Mouse (Mus musculus) granulocyte monocyte progenitor cell, adult 5-6 weeks (primary cell): ENCODE results near the gene Zfp750. TPM values are rescaled to one million over a fixed set of nuclear protein-coding genes. Genes with fewer than 3 reads are reported as not detected.

Experiments used
- ATAC-seq: replicated peaks from 2 replicates; pipeline ENCODE4 v1.8.0; 2016; ENCODE audit warnings: mild to moderate bottlenecking, moderate TSS enrichment, inconsistent platforms; ENCODE audit not compliant: poor library complexity, severe bottlenecking
- total RNA-seq, 2 experiments: library from RNA; stranded (forward) in 1 of 2; stranded (reverse) in 1 of 2; fragments of 200-712, 200-1000 nt in 1 of 2; fragments of >200 nt in 1 of 2; fragmentation: Nextera tagmentation in 1 of 2; gene quantifications; 2 replicates each; pipeline ENCODE4 v1.2.3; 2014 to 2017

Gene Zfp750
- total RNA-seq (2014; fragmentation: Nextera tagmentation) (0.52 TPM in 1 of 2 replicates, not detected in the other), total RNA-seq (2017) (0.04 and 0.21 TPM in 2 replicates)

DNA sequence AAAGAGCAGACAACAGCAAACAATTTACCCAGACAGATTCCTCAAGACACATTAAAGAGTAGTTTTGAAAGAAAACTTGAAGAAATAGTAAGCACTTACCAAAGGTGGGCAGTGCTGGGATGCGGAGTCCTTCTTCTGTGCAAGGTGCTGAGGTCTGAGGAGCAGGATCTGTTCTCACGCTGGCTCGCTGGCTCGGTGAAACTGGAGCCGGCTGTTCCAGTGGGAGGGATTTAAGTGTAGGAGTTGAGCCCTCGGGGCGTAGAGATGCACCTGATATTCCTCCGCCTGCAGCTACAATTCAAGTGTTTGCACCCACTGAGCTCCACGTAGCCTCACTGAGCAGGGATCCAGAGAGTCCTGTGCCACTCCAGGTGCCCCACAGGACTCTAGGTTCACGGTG lies at the start of gene Zfp750:
Gene Zfp750 (minus strand): TSS at position 203 of the 400 bp plus-strand sequence.
- no peak for ATAC-seq

DNA sequence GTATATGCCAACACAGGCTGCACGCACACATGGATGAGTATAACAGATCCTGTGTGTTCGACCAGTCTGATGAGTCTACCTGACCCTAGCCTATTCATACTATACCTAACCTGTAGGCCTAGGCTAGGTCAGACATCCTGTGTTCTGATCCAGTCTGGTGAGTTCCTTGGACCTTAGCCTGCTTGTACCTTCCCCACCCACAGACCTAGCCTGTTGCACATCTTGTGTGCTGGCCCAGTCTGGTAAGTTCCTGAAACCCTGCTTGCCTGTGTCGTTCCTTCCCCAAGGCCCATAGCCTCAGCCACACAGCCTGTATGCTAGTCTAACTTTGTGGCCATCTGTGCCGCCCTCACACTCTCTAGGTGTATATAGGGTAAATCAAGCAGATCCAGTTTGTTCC lies 45.1 kb upstream of the Zfp750 start:
- ATAC-seq, result no peak

DNA sequence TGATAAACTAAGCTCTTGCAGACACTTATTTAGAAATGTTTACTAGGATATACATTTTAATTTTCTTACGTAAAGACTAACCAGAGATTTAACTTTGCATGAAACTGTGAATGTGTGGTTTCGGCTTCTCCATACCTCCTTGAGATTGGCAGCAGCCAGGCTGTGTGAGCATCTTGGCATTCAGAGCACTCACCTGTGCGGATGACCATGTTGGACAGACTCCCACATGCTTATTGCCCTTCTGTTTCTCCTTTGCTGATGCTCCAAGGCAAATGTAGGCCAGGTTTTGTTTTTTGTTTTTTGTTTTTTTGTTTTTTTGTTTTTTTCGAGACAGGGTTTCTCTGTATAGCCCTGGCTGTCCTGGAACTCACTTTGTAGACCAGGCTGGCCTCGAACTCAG lies 44.2 kb upstream of the Zfp750 start:
- ATAC-seq, result no peak

DNA sequence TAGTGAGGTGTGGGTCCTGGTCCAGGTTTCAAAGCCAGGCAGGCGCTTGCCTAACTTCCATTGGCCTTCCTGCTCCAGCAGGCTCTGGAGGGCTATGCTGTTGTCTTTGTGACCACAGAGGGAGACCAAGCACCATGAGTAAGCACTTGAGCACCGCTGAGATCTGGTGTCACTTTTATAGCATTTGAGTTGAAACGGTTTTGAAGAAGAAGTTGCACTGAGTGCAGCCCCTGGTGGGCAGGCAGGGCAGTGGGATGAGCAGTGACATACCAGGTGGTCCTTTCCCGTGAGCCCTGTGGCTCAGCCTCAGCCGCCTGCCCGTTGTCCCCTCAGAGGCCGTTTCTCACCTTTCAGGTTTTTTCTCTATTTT lies 41.1 kb upstream of the Zfp750 start:
- ATAC-seq, result peak; percentile 88

DNA sequence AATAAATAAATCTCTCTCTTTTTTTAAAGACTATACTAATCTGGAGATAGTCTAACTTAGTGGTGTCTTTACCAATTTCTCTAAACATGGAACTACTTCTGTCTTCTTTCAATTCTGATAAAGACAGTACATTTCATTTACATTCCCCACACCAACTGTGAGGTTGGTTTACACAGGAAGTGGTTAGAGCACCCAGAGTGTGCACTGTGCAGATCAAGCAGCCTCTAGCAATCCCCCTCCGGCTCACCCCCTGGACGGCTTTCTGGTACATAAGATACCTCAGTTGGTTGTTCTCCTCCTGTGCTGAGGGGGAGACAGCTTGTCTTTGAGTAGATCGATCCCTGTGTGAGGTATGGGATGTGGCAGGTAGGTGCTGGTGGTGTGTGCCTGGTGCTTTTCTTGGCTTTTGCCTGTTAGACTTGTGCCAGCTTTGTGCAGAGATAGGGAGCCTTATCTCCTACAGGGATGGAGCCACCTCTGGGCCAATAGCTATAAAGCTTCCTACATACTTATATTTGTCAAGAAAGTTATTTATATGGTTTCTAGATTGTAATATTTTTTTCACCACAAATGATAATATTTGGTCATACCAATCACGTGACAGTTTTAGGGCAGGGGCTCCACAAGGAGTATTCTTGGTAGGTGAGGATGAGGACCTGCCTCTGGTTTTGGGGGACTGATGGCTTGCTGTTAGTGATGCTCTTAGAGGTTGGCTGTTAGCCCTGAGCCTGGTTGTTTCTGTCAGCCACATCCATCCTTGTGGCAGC lies 40.6 kb upstream of the Zfp750 start:
- peak; percentile 64 for ATAC-seq

DNA sequence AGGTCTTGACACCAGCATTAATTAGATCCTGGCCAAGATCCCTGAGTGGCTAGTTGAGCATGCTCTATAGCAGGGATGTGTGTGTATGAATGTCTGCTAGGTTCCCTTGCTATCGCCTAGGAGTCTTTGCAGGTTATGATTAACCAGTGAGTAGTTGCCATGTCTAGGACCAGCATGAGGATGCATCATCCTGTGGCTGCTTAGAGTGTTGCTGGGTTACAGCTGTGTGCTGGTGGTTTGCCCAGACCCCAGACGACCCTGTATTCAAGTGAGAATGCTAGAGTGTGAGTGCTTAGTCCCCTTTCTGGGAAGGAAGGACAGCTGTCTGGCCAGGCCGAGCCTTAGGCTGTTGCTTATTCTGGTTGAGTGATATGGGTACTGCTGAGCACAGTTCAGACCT lies 39.4 kb upstream of the Zfp750 start:
- ATAC-seq, result no peak

DNA sequence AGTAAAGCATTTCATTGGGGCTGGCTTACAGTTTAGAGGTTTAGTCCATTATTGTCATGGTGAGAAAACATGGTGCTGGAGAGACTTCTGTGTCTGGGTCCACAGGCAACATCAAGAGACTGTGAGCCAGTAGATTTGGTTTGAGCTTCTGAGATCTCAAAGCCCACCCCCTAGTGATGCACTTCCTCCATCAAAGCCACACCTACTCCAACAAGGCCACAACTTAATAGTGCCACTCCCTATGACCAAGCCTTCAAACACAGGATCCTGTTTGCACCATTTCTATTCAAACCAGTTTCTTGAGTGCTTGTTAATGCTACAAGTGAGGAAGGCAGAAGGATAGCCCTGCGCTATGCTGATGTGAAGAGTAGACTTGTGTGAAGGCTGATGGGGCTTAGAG lies 38.8 kb upstream of the Zfp750 start:
- ATAC-seq, result no peak

DNA sequence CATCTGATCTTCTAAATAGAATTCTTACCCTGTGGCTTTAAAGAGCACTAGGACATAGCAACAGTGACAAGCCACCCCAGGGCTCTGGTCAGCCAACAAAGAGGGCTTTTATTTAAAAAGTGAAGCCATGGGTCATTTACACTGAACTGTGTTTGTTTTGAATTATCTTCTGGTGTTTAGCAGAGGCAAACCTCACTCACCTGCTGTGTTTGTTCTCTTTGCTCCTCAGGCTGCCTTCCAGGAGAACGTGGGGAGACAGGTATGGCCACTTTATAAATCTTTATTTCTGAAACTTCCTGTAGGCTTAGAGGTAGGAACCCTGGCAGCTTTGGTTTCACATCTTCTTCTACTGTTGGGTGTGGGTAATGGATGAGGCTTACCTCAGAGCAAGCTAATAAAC lies 37.6 kb upstream of the Zfp750 start:
- no peak for ATAC-seq

DNA sequence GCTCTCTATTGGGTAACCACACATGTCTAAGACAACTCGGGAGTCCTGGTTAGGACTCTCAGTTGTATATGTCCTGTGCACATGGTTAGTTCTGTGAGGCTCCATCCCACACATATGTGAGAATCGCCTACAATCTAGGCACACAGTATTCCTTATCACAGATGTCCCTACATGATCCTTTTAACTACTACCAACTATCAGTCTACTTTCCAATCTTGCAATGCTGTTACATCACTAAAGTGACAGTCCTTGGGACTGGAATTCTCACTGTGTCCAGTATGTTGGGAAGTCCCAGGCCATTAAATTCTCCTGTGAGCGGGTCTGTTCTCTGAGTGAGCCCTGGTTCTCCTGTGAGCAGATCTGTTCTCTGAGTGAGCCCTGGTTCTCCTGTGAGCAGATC lies 34.3 kb upstream of the Zfp750 start:
- ATAC-seq, result no peak

DNA sequence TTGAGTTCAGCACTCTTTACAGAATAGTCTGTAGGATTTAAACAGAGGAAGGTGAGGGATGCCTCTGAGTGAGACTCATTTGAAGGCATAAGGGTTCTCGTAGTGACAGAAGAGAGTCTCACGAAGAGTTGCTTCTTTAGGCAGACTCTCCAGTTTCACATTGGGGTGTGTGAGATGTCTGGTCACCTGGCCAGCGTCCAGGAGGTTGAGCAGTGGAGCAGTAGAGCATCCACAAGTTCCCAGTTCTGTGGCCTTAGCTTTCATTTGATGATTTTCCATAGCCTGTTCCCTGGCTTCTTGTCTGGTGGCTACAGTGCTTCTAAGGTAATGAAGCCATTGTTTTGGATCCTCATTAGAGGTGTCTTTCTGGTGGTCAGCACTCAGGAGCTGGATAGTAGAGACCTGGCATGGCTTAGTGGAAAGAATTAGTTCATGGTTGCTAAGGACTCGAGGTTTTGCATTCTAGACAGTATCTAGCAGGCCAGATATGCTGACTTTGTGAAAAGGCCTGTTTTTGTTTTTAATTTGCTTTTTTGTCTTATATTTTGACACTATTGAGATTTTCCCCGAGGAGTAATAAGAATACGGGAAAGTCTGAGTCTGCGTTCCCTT lies 33.8 kb upstream of the Zfp750 start:
- no peak for ATAC-seq

DNA sequence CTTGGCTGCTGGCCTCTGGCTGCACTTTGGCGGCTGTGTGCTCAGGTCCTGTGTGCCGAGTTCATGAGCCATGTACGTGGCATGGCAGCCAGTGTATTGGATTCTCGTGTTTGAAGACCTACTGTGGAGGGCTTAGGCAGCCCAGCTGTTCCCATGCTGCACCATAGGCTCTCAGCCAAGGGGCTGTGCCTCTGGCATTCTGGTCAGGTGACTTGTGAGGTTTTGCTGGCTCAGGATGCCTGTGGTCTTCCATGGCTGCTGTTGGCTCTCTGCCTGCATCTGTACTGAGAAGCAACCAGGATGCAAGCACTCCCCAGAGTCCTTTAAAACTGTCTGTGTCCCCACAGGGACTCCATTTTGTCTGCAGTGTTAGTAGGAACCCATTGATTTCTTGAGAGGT lies 33.0 kb upstream of the Zfp750 start:
- ATAC-seq, result peak; percentile 52

DNA sequence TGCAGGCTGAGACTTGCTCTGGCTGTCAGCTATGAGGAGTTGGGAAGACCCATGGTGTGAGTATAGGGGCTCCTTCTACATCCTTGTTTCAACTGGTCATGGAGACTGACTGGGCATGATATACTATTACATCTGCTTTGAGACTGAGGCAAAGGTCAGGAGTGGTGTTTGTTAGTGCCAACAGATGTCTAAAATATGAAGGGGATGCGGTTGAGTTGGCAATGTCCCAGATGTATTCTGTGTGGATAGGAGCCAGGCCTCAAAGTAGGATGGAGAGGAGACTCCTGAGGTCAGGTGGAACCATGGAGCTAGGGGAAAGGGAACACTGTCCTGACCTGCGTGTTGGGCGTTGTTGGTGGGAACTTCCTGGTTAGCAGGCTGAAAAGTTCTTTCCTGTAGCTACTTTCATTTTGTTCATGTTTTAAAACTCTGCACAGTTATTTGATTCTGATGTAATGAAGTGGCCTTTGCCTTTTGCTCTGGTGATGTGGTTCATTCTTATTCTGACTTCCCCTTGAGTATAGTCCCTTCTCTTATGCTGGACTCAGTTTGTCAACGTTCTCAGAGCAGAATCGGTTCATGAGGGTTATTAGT lies 32.2 kb upstream of the Zfp750 start:
- ATAC-seq, result peak; percentile 29; the same call in 1 of the 2 replicates

DNA sequence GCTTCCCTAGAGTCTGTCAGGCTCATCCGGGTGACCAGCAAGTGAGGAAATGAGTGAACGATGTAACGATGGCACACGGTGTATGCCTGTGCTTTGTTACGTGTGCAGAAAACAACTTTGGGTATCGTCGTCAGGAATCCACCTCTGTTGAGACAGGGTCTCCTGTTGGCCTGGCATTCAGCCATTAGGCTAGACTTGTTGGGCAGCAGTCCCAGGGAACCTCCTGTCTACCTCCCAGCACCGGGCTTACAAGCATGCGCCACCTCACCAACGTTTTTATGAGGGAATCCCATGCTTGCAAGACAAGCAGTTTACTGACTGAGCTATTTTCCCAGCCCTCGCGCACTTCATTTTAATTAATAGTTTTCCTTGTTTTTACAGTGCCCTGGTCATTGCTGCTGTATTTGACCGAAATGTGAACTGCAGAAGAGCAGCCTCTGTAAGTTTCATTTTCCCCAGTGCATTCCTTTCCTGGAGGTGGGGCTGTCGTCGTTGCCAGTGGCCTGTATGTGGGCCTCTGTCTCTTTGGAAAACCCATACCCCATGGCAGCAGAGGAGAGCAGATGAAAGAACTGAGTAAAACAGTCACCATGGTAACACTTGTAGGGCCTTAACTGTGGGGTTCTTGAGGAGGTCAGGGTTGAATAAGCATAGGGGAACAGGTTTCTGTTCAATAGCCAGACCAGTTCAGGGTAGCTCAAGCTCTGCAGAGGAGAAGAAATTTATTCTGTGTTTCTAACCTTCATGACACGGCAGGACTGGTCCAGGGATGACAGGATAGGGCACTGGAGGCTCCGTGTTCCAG lies 30.9 kb upstream of the Zfp750 start:
- ATAC-seq, result no peak

DNA sequence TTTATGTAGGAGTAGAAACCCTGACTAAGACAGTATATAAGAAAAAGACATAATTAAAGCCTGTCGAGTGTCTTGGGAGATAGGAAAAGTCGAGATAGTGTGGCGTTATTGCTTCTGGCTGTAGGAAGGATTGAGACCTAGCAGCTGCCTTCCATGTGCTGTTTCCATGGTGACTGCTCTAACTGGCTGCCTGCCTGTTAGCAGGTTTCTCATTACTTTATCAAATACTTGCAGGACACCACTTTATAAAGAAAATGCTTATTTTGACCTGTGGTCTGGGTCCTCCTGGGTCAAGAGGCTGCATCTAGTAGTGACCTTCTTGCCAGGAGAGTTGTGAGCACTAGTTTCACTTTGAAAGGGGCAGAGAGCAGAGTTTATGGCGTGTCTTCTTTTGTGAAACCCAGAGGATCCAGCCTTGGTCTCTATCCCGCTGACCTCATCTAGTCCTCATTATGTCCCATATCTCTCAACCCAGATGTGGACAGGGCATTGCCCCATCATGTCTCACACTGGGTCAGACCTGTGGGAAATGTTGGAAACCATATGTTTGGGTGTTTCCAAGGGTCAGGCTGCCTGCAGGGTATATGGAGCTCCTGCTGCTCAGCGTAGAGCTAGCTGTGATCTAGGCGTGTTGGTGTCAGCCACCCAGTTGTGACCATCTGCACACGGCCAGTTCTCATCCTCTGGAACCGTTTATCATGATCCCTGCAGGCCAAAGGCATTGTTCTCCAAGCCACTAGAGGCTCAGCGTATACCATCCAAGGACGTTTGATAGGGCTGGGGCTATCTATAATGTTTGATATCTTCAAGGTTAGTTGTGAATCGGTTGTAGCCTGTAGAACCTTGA lies 30.1 kb upstream of the Zfp750 start:
- no peak for ATAC-seq

DNA sequence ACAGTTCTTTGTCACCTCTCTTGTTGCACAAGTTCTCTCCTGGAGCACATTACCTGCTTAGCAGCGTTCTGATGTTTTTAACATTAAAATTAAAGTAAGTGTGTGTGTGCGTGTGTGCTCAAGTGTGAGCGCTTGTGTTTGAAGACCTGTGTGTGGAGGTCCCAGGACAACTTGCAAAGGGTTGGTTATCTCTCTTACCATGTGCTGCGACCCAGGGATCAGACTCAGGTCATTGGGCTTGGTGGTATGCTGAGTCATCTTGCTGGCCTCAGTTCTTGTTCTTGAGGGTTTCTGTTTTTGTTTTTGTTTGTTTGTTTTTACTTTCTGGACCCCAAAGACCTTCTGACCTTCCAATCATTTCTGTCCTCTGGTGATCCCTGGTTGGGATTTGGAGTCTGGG lies 28.8 kb upstream of the Zfp750 start:
- no peak for ATAC-seq

DNA sequence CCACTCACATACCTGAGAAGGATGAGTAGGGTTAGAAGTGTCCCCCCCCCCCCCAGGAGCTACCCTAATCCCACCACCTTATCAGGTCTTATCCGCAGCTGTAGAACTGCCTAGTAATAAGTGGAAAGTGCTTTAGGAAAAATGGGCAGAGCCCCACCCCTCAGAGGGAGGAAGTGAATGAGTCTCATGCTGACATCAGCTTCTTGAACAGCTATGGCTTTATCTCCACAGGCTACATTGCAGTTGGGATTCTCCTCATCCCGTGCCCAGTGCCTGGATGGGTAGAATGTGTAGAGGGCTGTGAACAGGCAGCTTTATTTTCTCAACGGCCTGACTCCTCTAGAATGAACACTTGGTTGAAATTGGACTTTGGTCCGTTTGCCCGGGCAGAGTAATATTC lies 28.1 kb upstream of the Zfp750 start:
- ATAC-seq, result no peak

DNA sequence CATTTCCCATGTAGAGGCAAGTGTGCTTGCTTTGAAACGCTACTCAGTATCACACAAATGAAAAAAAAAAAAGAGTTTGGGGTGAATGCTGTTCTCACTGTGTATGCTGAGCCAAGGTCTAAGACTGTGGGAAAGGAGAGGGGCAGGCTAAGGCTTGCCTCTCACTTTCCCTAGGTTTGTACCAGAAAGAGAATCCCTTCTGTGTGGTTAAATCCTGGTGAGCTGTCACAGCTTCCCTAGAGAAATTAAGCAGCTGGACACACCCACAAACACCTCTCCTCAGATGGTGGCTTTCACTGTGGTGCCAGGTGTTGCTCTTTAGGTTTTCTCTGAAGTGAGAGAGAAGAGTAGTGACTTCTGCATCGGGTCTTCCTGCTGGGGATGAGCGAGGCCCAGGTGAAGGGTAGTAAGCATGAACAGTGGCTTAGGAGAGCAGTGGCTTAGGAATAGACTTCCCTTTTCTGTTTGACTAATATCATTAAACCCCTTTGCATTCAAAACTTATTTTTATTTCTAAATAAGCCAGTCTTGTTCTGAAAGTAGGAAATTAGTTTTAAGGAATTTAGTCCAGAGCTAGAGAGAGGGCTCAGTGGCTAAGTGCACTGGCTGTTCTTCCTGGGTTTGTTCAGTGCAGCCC lies 26.4 kb upstream of the Zfp750 start:
- ATAC-seq, result no peak

DNA sequence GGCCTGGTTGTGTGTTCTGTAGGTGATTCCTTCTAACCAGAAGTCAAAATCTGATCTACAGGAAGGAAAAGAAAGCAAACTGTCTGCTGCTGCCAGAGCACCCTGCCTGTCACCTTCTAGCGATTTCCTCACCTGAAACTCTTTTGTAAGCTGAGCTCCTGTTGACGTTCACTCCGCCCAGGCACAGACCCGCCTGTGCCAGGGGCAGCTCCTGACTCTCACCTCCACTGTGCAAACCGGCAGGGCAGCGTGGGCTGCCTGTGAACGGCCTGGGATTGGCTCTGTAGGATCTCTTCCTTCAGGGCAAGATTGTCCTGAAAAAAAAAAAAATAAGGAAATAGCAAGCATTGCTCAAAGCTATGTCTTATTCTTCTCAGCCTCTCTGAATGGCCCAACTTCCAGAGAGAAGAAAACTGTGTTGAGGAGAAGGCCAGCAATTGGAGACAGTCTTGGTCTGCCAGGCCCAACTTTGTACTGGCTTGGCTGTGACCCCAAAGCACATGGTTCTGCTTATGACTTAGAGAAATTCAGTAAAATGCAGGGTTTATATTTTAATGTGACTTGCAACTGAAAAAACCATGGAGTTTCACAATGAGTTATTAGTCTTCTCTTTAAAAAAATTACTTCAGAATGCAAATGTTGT lies 25.7 kb upstream of the Zfp750 start:
- no peak for ATAC-seq

DNA sequence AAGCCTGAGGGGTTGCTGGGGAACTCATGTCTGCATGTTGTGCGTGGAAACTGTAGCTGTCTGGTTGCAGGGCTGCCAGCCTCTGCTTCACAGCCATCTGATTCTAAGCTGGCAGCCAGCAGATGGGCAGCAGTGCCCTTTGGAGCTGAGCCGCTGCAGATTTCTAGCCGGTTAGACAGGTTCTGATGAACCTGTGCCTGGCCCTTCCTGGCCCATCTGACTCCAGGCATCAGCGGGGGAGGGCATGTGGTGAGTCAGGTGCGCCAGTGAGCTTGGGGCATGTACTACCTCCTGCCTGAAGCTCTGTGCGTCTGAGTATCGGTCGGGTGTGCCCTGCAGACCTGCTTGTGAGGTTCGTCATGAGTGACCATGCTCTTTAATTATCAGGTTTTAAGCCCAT lies 24.8 kb upstream of the Zfp750 start:
- no peak for ATAC-seq
